Mouse (Mus musculus) C2C12 (cell line): ENCODE results near the gene Coro1c. TPM values are rescaled to one million over a fixed set of nuclear protein-coding genes. Genes with fewer than 3 reads are reported as not detected.

Experiments
- H3K27me3 ChIP-seq: one replicate; pipeline ENCODE4 v1.6.1; 2011; ENCODE audit not compliant: control insufficient read depth, insufficient read depth, insufficient read length
- H3K36me3 ChIP-seq: one replicate; pipeline ENCODE4 v1.6.1; 2011; ENCODE audit not compliant: control insufficient read depth, insufficient read depth
- H3K4me3 ChIP-seq: one replicate; pipeline ENCODE4 v1.5.1; 2011; ENCODE audit warnings: mild to moderate bottlenecking, control low read depth; ENCODE audit not compliant: poor library complexity, insufficient read depth, severe bottlenecking
- H3K79me2 ChIP-seq: one replicate; pipeline ENCODE4 v1.6.1; 2011; ENCODE audit not compliant: control insufficient read depth, insufficient read depth
- H3K79me3 ChIP-seq: one replicate; pipeline ENCODE4 v1.6.1; 2011; ENCODE audit warnings: low read depth, control low read depth
- H3ac ChIP-seq: one replicate; pipeline ENCODE3; 2011; ENCODE audit warnings: low read depth; ENCODE audit not compliant: control insufficient read depth, insufficient read length
- CEBPB ChIP-seq: IDR thresholded peaks from one replicate; pipeline ENCODE4 v1.6.1; 2011; ENCODE audit warnings: low read depth, mild to moderate bottlenecking, control low read depth, moderate library complexity
- CTCF ChIP-seq: IDR thresholded peaks from one replicate; pipeline ENCODE4 v1.5.1; 2011; ENCODE audit not compliant: control insufficient read depth, insufficient read depth, insufficient read length
- FOSL1 ChIP-seq: IDR thresholded peaks from one replicate; pipeline ENCODE4 v1.8.0; 2011; ENCODE audit warnings: mild to moderate bottlenecking, low read length; ENCODE audit not compliant: poor library complexity, insufficient read depth, severe bottlenecking
- MAX ChIP-seq: IDR thresholded peaks from one replicate; pipeline ENCODE4 v1.6.1; 2011; ENCODE audit warnings: mild to moderate bottlenecking, control low read depth
- MYOD1 ChIP-seq: IDR thresholded peaks from one replicate; pipeline ENCODE4 v1.6.1; 2011; ENCODE audit warnings: low read depth; ENCODE audit not compliant: control insufficient read depth, insufficient read length
- MYOG ChIP-seq: IDR thresholded peaks from one replicate; pipeline ENCODE4 v1.6.1; 2011; ENCODE audit not compliant: control insufficient read depth, insufficient read length; ENCODE audit errors: extremely low read depth
- USF1 ChIP-seq: IDR thresholded peaks from one replicate; pipeline ENCODE4 v1.6.1; 2011; ENCODE audit warnings: low read depth, mild to moderate bottlenecking, control low read depth, moderate library complexity
- polyA plus RNA-seq: library from polyadenylated mRNA; unstranded; fragments of >200 nt; fragmentation: generic; extraction: Trizol; gene quantifications from one replicate; pipeline ENCODE4 v1.2.1, GENCODE M21; 2012; ENCODE audit warnings: missing spikeins

Gene Coro1c
- polyA plus RNA-seq, 1 experiment, result 156 TPM

- Histone ChIP-seq H3ac (no peak overlapping the region), H3K79me2 (no peaks in the 10 kb centered on the region), H3K36me3 (no peaks in the 10 kb centered on the region), H3K4me3 (no peak overlapping the region), H3K27me3 (peaks cover 3% of the 10 kb centered on the region), H3K79me3 (no peaks in the 10 kb centered on the region)
- TF ChIP-seq FOSL1 (no peak), CTCF (no peak), MYOD1 (no peak), MYOG (no peak), USF1 (no peak), CEBPB (no peak), MAX (no peak)
These were observed 81.9 kb downstream of the Coro1c start for GRCm38 (mm10) chr5:113826619-113827018.

- Histone ChIP-seq H3ac (no peak overlapping the region), H3K36me3 (no peaks in the 10 kb centered on the region), H3K27me3 (peaks cover 3% of the 10 kb centered on the region), H3K79me3 (no peaks in the 10 kb centered on the region), H3K4me3 (no peak overlapping the region), H3K79me2 (no peaks in the 10 kb centered on the region)
- TF ChIP-seq MYOD1 (no peak), USF1 (no peak), MYOG (no peak), MAX (no peak), CEBPB (no peak), CTCF (no peak), FOSL1 (no peak)
These were observed 83.0 kb downstream of the Coro1c start for GRCm38 (mm10) chr5:113825558-113825957.

DNA sequence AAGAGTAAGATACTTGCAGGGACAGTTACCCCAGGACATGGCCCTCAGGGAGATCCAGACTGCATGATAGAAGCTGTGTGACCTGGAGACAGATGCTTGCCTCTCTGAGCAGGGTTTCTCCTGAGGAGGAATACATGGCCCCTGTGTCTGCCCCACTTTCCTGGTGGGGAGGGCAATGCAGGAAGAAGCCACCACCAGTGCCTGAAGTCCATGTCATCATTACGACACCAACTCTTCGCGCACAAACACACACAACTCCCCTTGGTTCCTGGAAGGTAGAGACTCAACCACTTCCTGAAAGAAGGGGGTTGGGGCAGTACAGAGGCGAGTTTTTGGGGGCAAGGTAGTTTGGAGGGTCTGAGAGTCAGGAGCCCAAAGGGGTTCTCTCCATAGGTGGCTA, 84.3 kb downstream of the Coro1c start:
- no peak overlapping the region for H3ac ChIP-seq
- no peaks in the 10 kb centered on the region for H3K36me3 ChIP-seq
- H3K79me2 ChIP-seq, result no peaks in the 10 kb centered on the region
- no peak for TF ChIP-seq MAX
- no peak for TF ChIP-seq USF1
- no peak for TF ChIP-seq CTCF
- TF ChIP-seq MYOD1, result no peak
- TF ChIP-seq MYOG, result no peak
- no peak for TF ChIP-seq FOSL1
- TF ChIP-seq CEBPB, result no peak
- H3K79me3 ChIP-seq, result no peaks in the 10 kb centered on the region
- peaks cover 7% of the 10 kb centered on the region for H3K27me3 ChIP-seq
- no peak overlapping the region for H3K4me3 ChIP-seq

DNA sequence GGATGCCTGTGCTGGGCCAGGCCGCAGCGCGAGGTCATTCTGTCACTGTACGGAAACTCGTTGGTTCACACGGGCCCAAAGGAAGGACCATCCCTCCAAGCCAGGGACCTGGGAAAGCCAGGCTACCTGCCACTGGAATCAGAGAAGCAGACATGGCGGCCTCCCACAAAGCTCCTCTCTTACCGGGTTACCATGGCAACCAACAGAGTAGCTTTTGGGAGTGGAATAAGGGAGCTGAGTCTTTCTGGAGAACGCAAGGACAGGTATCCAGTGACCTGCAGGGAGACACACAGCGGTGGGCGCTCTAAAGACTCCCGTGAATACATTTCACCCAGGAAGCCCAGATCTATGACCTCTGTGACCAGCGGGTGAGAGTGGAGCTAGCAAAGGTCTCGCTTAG, 90.0 kb downstream of the Coro1c start:
- H3K79me3 ChIP-seq, result no peaks in the 10 kb centered on the region
- H3K4me3 ChIP-seq, result no peak overlapping the region
- no peak overlapping the region for H3ac ChIP-seq
- no peaks in the 10 kb centered on the region for H3K79me2 ChIP-seq
- TF ChIP-seq USF1 (no peak), MYOG (no peak), MYOD1 (no peak)
- H3K36me3 ChIP-seq, result no peaks in the 10 kb centered on the region
- peaks cover 13% of the 10 kb centered on the region for H3K27me3 ChIP-seq

DNA sequence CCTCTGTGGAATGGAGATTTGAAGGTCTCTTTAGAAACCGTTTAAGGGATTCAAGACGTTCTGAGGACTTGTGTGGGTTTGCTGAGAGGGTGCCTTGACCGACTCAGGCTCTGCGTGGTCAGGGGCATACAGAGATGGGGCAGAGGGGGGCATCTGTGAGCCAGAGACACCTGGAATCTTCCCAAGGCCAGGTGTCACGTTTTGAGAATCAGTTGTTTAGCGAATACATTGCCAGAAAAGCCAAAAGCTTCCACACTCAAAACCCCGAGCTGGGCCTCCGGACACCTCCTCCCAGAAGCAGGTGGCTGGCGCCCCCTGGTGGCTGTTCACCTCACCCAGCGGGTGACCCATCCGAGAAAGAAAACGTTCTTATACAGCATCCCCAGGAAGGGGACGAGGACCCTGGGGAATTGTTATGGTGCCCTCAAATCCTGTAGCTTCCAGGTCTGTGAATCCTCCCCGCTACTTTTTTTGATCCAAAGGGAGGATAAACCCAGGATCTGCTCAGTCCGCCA, 92.9 kb downstream of the Coro1c start:
- Histone ChIP-seq H3K79me3 (no peaks in the 10 kb centered on the region), H3K27me3 (peaks cover 11% of the 10 kb centered on the region), H3K36me3 (no peaks in the 10 kb centered on the region), H3K4me3 (no peak overlapping the region), H3K79me2 (no peaks in the 10 kb centered on the region), H3ac (no peak overlapping the region)
- TF ChIP-seq CTCF (peak; percentile 71), MAX (no peak)

- H3ac ChIP-seq, result no peak overlapping the region
- no peak overlapping the region for H3K4me3 ChIP-seq
- no peaks in the 10 kb centered on the region for H3K79me3 ChIP-seq
- no peaks in the 10 kb centered on the region for H3K36me3 ChIP-seq
- H3K27me3 ChIP-seq, result peaks cover 11% of the 10 kb centered on the region
- TF ChIP-seq MYOD1 (no peak), CTCF (no peak), MAX (no peak), MYOG (no peak), FOSL1 (no peak)
- no peaks in the 10 kb centered on the region for H3K79me2 ChIP-seq
These were observed 93.5 kb downstream of the Coro1c start for GRCm38 (mm10) chr5:113815041-113815389.
